Mouse (Mus musculus) thymus, adult 2 months (tissue): ENCODE results near the gene Gm10282.

Experiments used
- CTCF ChIP-seq: fragments of 200-500 bp; IDR thresholded peaks from 2 replicates; pipeline ENCODE4 v1.5.1; 2012; ENCODE audit warnings: mild to moderate bottlenecking, control low read depth, low read length, moderate library complexity, borderline replicate concordance; ENCODE audit not compliant: control insufficient read depth, poor library complexity, insufficient read depth; ENCODE audit errors: extremely low read depth
- POLR2A ChIP-seq: fragments of 200-500 bp; IDR thresholded peaks from 2 replicates; pipeline ENCODE4 v1.6.1; 2012; ENCODE audit warnings: mild to moderate bottlenecking, low read length, control low read depth, moderate library complexity; ENCODE audit not compliant: control insufficient read depth, poor library complexity, insufficient read depth; ENCODE audit errors: extremely low read depth

DNA sequence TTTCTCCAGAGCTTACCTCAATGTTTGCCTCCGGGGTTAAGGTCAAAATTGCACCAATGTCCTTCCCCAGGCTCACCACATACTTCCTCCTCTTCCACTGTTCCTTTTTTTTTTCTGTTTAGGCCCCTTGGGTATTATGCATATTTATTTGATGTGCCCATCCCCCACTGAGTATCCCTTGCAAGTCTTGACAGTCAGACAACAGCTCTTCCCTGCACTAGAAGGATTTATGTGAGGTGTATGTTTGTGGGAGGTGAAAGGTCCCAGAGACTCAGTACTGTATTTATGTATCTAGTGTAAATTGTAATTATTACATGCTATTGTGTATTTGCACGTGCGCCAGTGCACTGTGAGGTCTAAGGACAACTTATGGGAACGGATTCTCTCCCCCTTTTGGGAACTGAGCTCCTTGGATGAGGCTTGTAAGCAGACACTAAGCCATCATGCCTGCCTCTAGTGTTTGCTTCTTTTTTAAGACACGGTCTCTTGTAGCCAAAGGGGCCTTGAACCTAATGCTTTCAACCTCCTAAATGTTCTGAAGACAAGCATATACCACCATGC lies 12.8 kb upstream of the Gm10282 start:
- TF ChIP-seq POLR2A (no peak), CTCF (no peak)
